Mouse (Mus musculus) limb, embryonic 13.5 days (tissue): ENCODE data around the gene Slc9a7. TPM values are rescaled to one million over a fixed set of nuclear protein-coding genes. Genes with fewer than 3 reads are reported as not detected.

Experiments
- ATAC-seq: fragments of 200-750 bp; cut with Nextera tagmentation; 2 replicates; pipeline ENCODE4 v1.8.0; 2017; ENCODE audit warnings: low read depth, moderate number of reproducible peaks, moderate TSS enrichment; ENCODE audit not compliant: low FRiP score
- H3K27ac ChIP-seq: fragments of 300-500 bp; sonication (generic); 2 replicates; pipeline ENCODE4 v1.5.1; 2015; ENCODE audit warnings: inconsistent platforms, mild to moderate bottlenecking, moderate library complexity
- H3K27me3 ChIP-seq: fragments of 300-500 bp; sonication (generic); 2 replicates; pipeline ENCODE4 v1.6.1; 2015; ENCODE audit warnings: mild to moderate bottlenecking, inconsistent platforms
- H3K36me3 ChIP-seq: fragments of 300-500 bp; sonication (generic); 2 replicates; pipeline ENCODE4 v1.6.1; 2015; ENCODE audit warnings: inconsistent platforms, mild to moderate bottlenecking, moderate library complexity
- H3K4me1 ChIP-seq: fragments of 300-500 bp; sonication (generic); 2 replicates; pipeline ENCODE4 v1.6.1; 2015; ENCODE audit warnings: inconsistent platforms
- H3K4me2 ChIP-seq: fragments of 300-500 bp; sonication (generic); replicated peaks from 2 replicates; pipeline ENCODE4 v1.6.1; 2015; ENCODE audit warnings: inconsistent platforms, mild to moderate bottlenecking, moderate library complexity
- H3K4me3 ChIP-seq: fragments of 300-500 bp; sonication (generic); 2 replicates; pipeline ENCODE4 v1.5.1; 2015; ENCODE audit warnings: moderate library complexity, mild to moderate bottlenecking, inconsistent platforms
- H3K9ac ChIP-seq: fragments of 300-500 bp; sonication (generic); 2 replicates; pipeline ENCODE4 v1.6.1; 2015; ENCODE audit warnings: mild to moderate bottlenecking, inconsistent platforms
- H3K9me3 ChIP-seq: fragments of 300-500 bp; sonication (generic); 2 replicates; pipeline ENCODE4 v1.6.1; 2016; ENCODE audit warnings: inconsistent platforms
- WGBS: fragments of 180-500 bp; shearing (Covaris S2); methylation state at CpG from one replicate; pipeline ENCODE4 v1.1.7; 2015; 5-methylcytosine and 5-hydroxymethylcytosine counted together
- polyA plus RNA-seq: library from polyadenylated mRNA; unstranded; fragments of >200 nt; fragmentation: Nextera tagmentation; extraction: Ambion mirVana; gene quantifications from 2 replicates; pipeline ENCODE4 v1.2.1, GENCODE M21; 2015

Gene Slc9a7
- 1.3 and 1.5 TPM in 2 replicates for polyA plus RNA-seq

- Histone ChIP-seq H3K4me1 (no peaks in the 10 kb centered on the region), H3K4me2 (peak within 1 kb of the TSS; percentile 72), H3K27me3 (peaks cover 9% of the 10 kb centered on the region; the same call in 1 of the 2 replicates), H3K4me3 (peak within 1 kb of the TSS; percentile 57), H3K36me3 (no peaks in the 10 kb centered on the region), H3K27ac (no peak within 1 kb of the TSS), H3K9ac (peak within 1 kb of the TSS; percentile 67), H3K9me3 (no peaks in the 10 kb centered on the region)
- 11% methylated on average over 38 of the region's 65 CpGs for WGBS
- ATAC-seq, result peak; percentile 82
Measured at GRCm38 (mm10) chrX:20291282-20292039, at the start of gene Slc9a7. TSS of gene Slc9a7 (minus strand) at chrX:20291807.

- no peak overlapping the region for H3K27ac ChIP-seq
- no peak overlapping the region for H3K9ac ChIP-seq
- H3K27me3 ChIP-seq, result no peaks in the 10 kb centered on the region
- ATAC-seq, result no peak
- H3K4me2 ChIP-seq, result no peak overlapping the region
- 22% methylated on average over 2 of the region's 2 CpGs for whole genome bisulfite sequencing
- H3K4me3 ChIP-seq, result no peak overlapping the region
- H3K4me1 ChIP-seq, result no peaks in the 10 kb centered on the region
- H3K36me3 ChIP-seq, result no peaks in the 10 kb centered on the region
- H3K9me3 ChIP-seq, result no peaks in the 10 kb centered on the region
Measured at GRCm38 (mm10) chrX:20335722-20336121, 44.1 kb upstream of the Slc9a7 start.

GRCm38 (mm10) chrX:20332756-20333155 lies 41.1 kb upstream of the Slc9a7 start:
- ATAC-seq, result no peak
- H3K27ac ChIP-seq, result no peak overlapping the region
- WGBS, result 66% methylated on average over 1 of the region's 1 CpGs

GRCm38 (mm10) chrX:20307215-20307614 lies 15.6 kb upstream of the Slc9a7 start:
- Histone ChIP-seq H3K27me3 (no peaks in the 10 kb centered on the region), H3K9me3 (no peaks in the 10 kb centered on the region), H3K4me2 (no peak overlapping the region), H3K4me1 (no peaks in the 10 kb centered on the region), H3K9ac (no peak overlapping the region), H3K27ac (no peak overlapping the region), H3K36me3 (no peaks in the 10 kb centered on the region), H3K4me3 (no peak overlapping the region)
- no peak for ATAC-seq
- WGBS, result 44% methylated on average over 3 of the region's 3 CpGs

More at GRCm38 (mm10) chrX:20332756-20333155, 41.1 kb upstream of the Slc9a7 start:
- Histone ChIP-seq H3K4me2 (no peak overlapping the region), H3K4me3 (no peak overlapping the region), H3K27me3 (no peaks in the 10 kb centered on the region), H3K4me1 (no peaks in the 10 kb centered on the region), H3K36me3 (no peaks in the 10 kb centered on the region), H3K9ac (no peak overlapping the region), H3K9me3 (no peaks in the 10 kb centered on the region)

GRCm38 (mm10) chrX:20305941-20306340 lies 14.3 kb upstream of the Slc9a7 start:
- Histone ChIP-seq H3K27me3 (no peaks in the 10 kb centered on the region), H3K9me3 (no peaks in the 10 kb centered on the region), H3K9ac (no peak overlapping the region), H3K4me1 (no peaks in the 10 kb centered on the region), H3K4me2 (no peak overlapping the region), H3K36me3 (no peaks in the 10 kb centered on the region), H3K4me3 (no peak overlapping the region), H3K27ac (no peak overlapping the region)
- no peak for ATAC-seq

- Histone ChIP-seq H3K27ac (no peak overlapping the region), H3K9ac (no peak overlapping the region), H3K4me3 (no peak overlapping the region), H3K9me3 (no peaks in the 10 kb centered on the region), H3K4me2 (no peak overlapping the region), H3K36me3 (no peaks in the 10 kb centered on the region), H3K4me1 (no peaks in the 10 kb centered on the region), H3K27me3 (no peaks in the 10 kb centered on the region)
- no peak for ATAC-seq
Measured at GRCm38 (mm10) chrX:20303280-20303679, 11.7 kb upstream of the Slc9a7 start.

GRCm38 (mm10) chrX:20292040-20292417 lies 422 bp upstream of the Slc9a7 start:
- H3K4me2 ChIP-seq, result peak overlapping the region; percentile 72
- 35% methylated on average over 11 of the region's 11 CpGs for WGBS
- peak overlapping the region; percentile 57 for H3K4me3 ChIP-seq
- no peaks in the 10 kb centered on the region for H3K36me3 ChIP-seq
- H3K9me3 ChIP-seq, result no peaks in the 10 kb centered on the region
- H3K9ac ChIP-seq, result no peak overlapping the region
- H3K4me1 ChIP-seq, result no peaks in the 10 kb centered on the region
- ATAC-seq, result no peak
- peaks cover 9% of the 10 kb centered on the region; the same call in 1 of the 2 replicates for H3K27me3 ChIP-seq
- no peak overlapping the region for H3K27ac ChIP-seq

GRCm38 (mm10) chrX:20290715-20291114 lies 892 bp downstream of the Slc9a7 start:
- Histone ChIP-seq H3K4me3 (peak overlapping the region; percentile 57), H3K4me1 (no peaks in the 10 kb centered on the region), H3K9me3 (no peaks in the 10 kb centered on the region), H3K4me2 (peak overlapping the region; percentile 72), H3K36me3 (no peaks in the 10 kb centered on the region), H3K27me3 (peaks cover 9% of the 10 kb centered on the region; the same call in 1 of the 2 replicates), H3K9ac (no peak overlapping the region), H3K27ac (no peak overlapping the region)
- ATAC-seq, result no peak
- 26% methylated on average over 5 of the region's 5 CpGs for WGBS

- Histone ChIP-seq H3K4me3 (no peak overlapping the region), H3K36me3 (no peaks in the 10 kb centered on the region), H3K9ac (no peak overlapping the region), H3K27ac (no peak overlapping the region), H3K4me2 (no peak overlapping the region), H3K4me1 (no peaks in the 10 kb centered on the region), H3K27me3 (peaks cover 9% of the 10 kb centered on the region; the same call in 1 of the 2 replicates), H3K9me3 (no peaks in the 10 kb centered on the region)
- ATAC-seq, result no peak
- WGBS, result 87% methylated on average over 3 of the region's 3 CpGs
Measured at GRCm38 (mm10) chrX:20288674-20289073, 2.9 kb downstream of the Slc9a7 start.

- Histone ChIP-seq H3K27me3 (0 out of 2 replicates have a peak, but pooled peaks cover under 1% of the 10 kb centered on the region), H3K9ac (no peak overlapping the region), H3K4me3 (no peak overlapping the region), H3K4me1 (no peaks in the 10 kb centered on the region), H3K4me2 (no peak overlapping the region), H3K27ac (no peak overlapping the region), H3K36me3 (no peaks in the 10 kb centered on the region), H3K9me3 (no peaks in the 10 kb centered on the region)
- 59% methylated on average over 2 of the region's 2 CpGs for WGBS
- ATAC-seq, result no peak
Measured at GRCm38 (mm10) chrX:20286254-20286653, 5.4 kb downstream of the Slc9a7 start.

- Histone ChIP-seq H3K4me2 (no peak overlapping the region), H3K9ac (no peak overlapping the region), H3K36me3 (no peaks in the 10 kb centered on the region), H3K27me3 (no peaks in the 10 kb centered on the region), H3K4me1 (no peaks in the 10 kb centered on the region), H3K9me3 (no peaks in the 10 kb centered on the region), H3K27ac (no peak overlapping the region), H3K4me3 (no peak overlapping the region)
- no peak for ATAC-seq
- 73% methylated on average over 6 of the region's 6 CpGs for WGBS
Measured at GRCm38 (mm10) chrX:20279424-20279823, 12.2 kb downstream of the Slc9a7 start.

- H3K9ac ChIP-seq, result no peak overlapping the region
- H3K4me1 ChIP-seq, result no peaks in the 10 kb centered on the region
- H3K4me2 ChIP-seq, result no peak overlapping the region
- H3K27me3 ChIP-seq, result no peaks in the 10 kb centered on the region
- no peak overlapping the region for H3K4me3 ChIP-seq
- H3K27ac ChIP-seq, result no peak overlapping the region
- H3K36me3 ChIP-seq, result no peaks in the 10 kb centered on the region
- ATAC-seq, result no peak
- H3K9me3 ChIP-seq, result no peaks in the 10 kb centered on the region
Measured at GRCm38 (mm10) chrX:20273854-20274253, 17.8 kb downstream of the Slc9a7 start.

- H3K27me3 ChIP-seq, result no peaks in the 10 kb centered on the region
- H3K9me3 ChIP-seq, result no peaks in the 10 kb centered on the region
- 45% methylated on average over 1 of the region's 1 CpGs for WGBS
- ATAC-seq, result no peak
- no peak overlapping the region for H3K4me3 ChIP-seq
- H3K4me2 ChIP-seq, result no peak overlapping the region
- no peaks in the 10 kb centered on the region for H3K4me1 ChIP-seq
- no peak overlapping the region for H3K27ac ChIP-seq
- no peaks in the 10 kb centered on the region for H3K36me3 ChIP-seq
- H3K9ac ChIP-seq, result no peak overlapping the region
Measured at GRCm38 (mm10) chrX:20271980-20272379, 19.6 kb downstream of the Slc9a7 start.
